Mouse (Mus musculus) neural tube, embryonic 15.5 days (tissue): ENCODE data around the gene Cpeb3. TPM values are rescaled to one million over a fixed set of nuclear protein-coding genes. Genes with fewer than 3 reads are reported as not detected.

Experiments
- ATAC-seq: fragments of 200-750 bp; cut with Nextera tagmentation; 2 replicates; pipeline ENCODE4 v1.8.0; 2017; ENCODE audit warnings: mild to moderate bottlenecking, moderate TSS enrichment, moderate library complexity; ENCODE audit not compliant: low FRiP score
- H3K27ac ChIP-seq: fragments of 300-500 bp; sonication (generic); replicated peaks from 2 replicates; pipeline ENCODE4 v1.5.1; 2015; ENCODE audit warnings: mild to moderate bottlenecking, inconsistent platforms
- H3K27me3 ChIP-seq: fragments of 300-500 bp; sonication (generic); replicated peaks from 2 replicates; pipeline ENCODE4 v1.6.1; 2015; ENCODE audit warnings: inconsistent platforms
- H3K36me3 ChIP-seq: fragments of 300-500 bp; sonication (generic); 2 replicates; pipeline ENCODE4 v1.6.1; 2015; ENCODE audit warnings: inconsistent platforms
- H3K4me1 ChIP-seq: fragments of 300-500 bp; sonication (generic); 2 replicates; pipeline ENCODE4 v1.6.1; 2015; ENCODE audit warnings: inconsistent platforms
- H3K4me2 ChIP-seq: fragments of 300-500 bp; sonication (generic); 2 replicates; pipeline ENCODE4 v1.6.1; 2015; ENCODE audit warnings: inconsistent platforms, mild to moderate bottlenecking, moderate library complexity
- H3K4me3 ChIP-seq: fragments of 300-500 bp; sonication (generic); replicated peaks from 2 replicates; pipeline ENCODE4 v1.5.1; 2015; ENCODE audit warnings: mild to moderate bottlenecking, inconsistent platforms
- H3K9ac ChIP-seq: fragments of 300-500 bp; sonication (generic); replicated peaks from 2 replicates; pipeline ENCODE4 v1.6.1; 2015; ENCODE audit warnings: mild to moderate bottlenecking, inconsistent platforms
- H3K9me3 ChIP-seq: fragments of 300-500 bp; sonication (generic); replicated peaks from 2 replicates; pipeline ENCODE4 v1.6.1; 2016; ENCODE audit warnings: inconsistent platforms
- WGBS: fragments of 180-500 bp; shearing (Covaris S2); methylation state at CpG from one replicate; pipeline ENCODE4 v1.1.7; 2015; ENCODE audit warnings: mixed read lengths; 5-methylcytosine and 5-hydroxymethylcytosine counted together
- polyA plus RNA-seq: library from polyadenylated mRNA; unstranded; fragments of >200 nt; fragmentation: Nextera tagmentation; extraction: Ambion mirVana; gene quantifications from 2 replicates; pipeline ENCODE4 v1.2.1, GENCODE M21; 2015

The Cpeb3 gene
- polyA plus RNA-seq, 1 experiment from 2014 or later, result 12.0 TPM

GRCm38 (mm10) chr19:37050643-37051345 is 157.6 kb downstream of the Cpeb3 start:
- H3K9me3 ChIP-seq, result no peaks in the 10 kb centered on the region
- H3K36me3 ChIP-seq, result no peaks in the 10 kb centered on the region
- H3K4me3 ChIP-seq, result no peak overlapping the region
- H3K27me3 ChIP-seq, result no peaks in the 10 kb centered on the region
- H3K27ac ChIP-seq, result no peak overlapping the region
- H3K9ac ChIP-seq, result no peak overlapping the region
- 75% methylated on average over 4 of the region's 4 CpGs for WGBS
- no peaks in the 10 kb centered on the region for H3K4me1 ChIP-seq
- ATAC-seq, result peak; percentile 76; the same call in 1 of the 2 replicates
- no peak overlapping the region for H3K4me2 ChIP-seq

GRCm38 (mm10) chr19:37048507-37048906 is 159.9 kb downstream of the Cpeb3 start:
- WGBS, result 94% methylated on average over 6 of the region's 6 CpGs
- Histone ChIP-seq H3K4me3 (no peak overlapping the region), H3K4me2 (no peak overlapping the region), H3K27ac (no peak overlapping the region), H3K27me3 (no peaks in the 10 kb centered on the region), H3K36me3 (no peaks in the 10 kb centered on the region; the same call in 1 of the 2 replicates), H3K9ac (no peak overlapping the region), H3K9me3 (no peaks in the 10 kb centered on the region), H3K4me1 (no peaks in the 10 kb centered on the region)
- ATAC-seq, result no peak

GRCm38 (mm10) chr19:37044431-37044830 is 164.0 kb downstream of the Cpeb3 start:
- no peaks in the 10 kb centered on the region for H3K27me3 ChIP-seq
- WGBS, result 73% methylated on average over 10 of the region's 10 CpGs
- no peaks in the 10 kb centered on the region for H3K9me3 ChIP-seq
- H3K27ac ChIP-seq, result no peak overlapping the region
- H3K36me3 ChIP-seq, result peaks cover 3% of the 10 kb centered on the region; the same call in 1 of the 2 replicates
- H3K4me1 ChIP-seq, result peaks cover 4% of the 10 kb centered on the region; the same call in 1 of the 2 replicates
- no peak overlapping the region for H3K9ac ChIP-seq
- no peak for ATAC-seq
- H3K4me2 ChIP-seq, result no peak overlapping the region
- H3K4me3 ChIP-seq, result no peak overlapping the region

- H3K4me3 ChIP-seq, result no peak overlapping the region
- ATAC-seq, result no peak
- no peak overlapping the region for H3K9ac ChIP-seq
Observed at GRCm38 (mm10) chr19:37040906-37041305, 167.5 kb downstream of the Cpeb3 start.

DNA sequence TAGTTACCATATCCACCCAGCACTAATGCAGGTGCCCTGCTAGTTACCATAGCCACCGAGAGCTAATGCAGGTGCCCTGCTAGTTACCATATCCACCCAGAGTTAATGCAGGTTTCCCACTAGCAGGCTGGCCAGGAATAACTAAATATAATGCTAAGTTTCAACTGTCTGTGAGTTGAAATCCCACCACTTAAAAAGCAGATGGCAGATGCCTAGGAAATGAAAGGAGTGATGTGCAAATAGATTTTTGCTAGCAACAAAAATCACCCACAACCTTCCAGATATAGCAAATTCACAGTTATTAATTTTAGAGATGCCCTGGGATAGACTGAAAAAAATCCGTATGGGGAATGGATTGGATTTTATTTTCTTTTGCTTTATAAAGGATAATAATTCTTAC is 176.0 kb downstream of the Cpeb3 start:
- Histone ChIP-seq H3K4me3 (no peak overlapping the region), H3K9ac (no peak overlapping the region), H3K27ac (no peak overlapping the region), H3K4me2 (no peak overlapping the region), H3K27me3 (no peaks in the 10 kb centered on the region), H3K9me3 (no peaks in the 10 kb centered on the region), H3K4me1 (no peaks in the 10 kb centered on the region), H3K36me3 (peaks cover 3% of the 10 kb centered on the region; the same call in 1 of the 2 replicates)
- WGBS, result 87% methylated on average over 2 of the region's 2 CpGs
- ATAC-seq, result no peak

More at GRCm38 (mm10) chr19:37040906-37041305, 167.5 kb downstream of the Cpeb3 start:
- no peaks in the 10 kb centered on the region for H3K9me3 ChIP-seq
- H3K27ac ChIP-seq, result no peak overlapping the region
- H3K4me1 ChIP-seq, result peaks cover 4% of the 10 kb centered on the region; the same call in 1 of the 2 replicates
- H3K4me2 ChIP-seq, result no peak overlapping the region
- H3K27me3 ChIP-seq, result no peaks in the 10 kb centered on the region
- H3K36me3 ChIP-seq, result peaks cover 9% of the 10 kb centered on the region; the same call in 1 of the 2 replicates

GRCm38 (mm10) chr19:37031446-37031845 is 177.0 kb downstream of the Cpeb3 start:
- Histone ChIP-seq H3K4me2 (no peak overlapping the region), H3K27ac (no peak overlapping the region), H3K9ac (no peak overlapping the region), H3K9me3 (no peaks in the 10 kb centered on the region), H3K36me3 (peaks cover 3% of the 10 kb centered on the region; the same call in 1 of the 2 replicates), H3K4me3 (no peak overlapping the region), H3K4me1 (no peaks in the 10 kb centered on the region), H3K27me3 (no peaks in the 10 kb centered on the region)
- ATAC-seq, result no peak
- 87% methylated on average over 5 of the region's 5 CpGs for WGBS

- H3K9me3 ChIP-seq, result no peaks in the 10 kb centered on the region
- no peak overlapping the region for H3K9ac ChIP-seq
- H3K4me2 ChIP-seq, result no peak overlapping the region
- ATAC-seq, result no peak
- H3K27ac ChIP-seq, result no peak overlapping the region
- H3K36me3 ChIP-seq, result peaks cover 3% of the 10 kb centered on the region; the same call in 1 of the 2 replicates
- no peaks in the 10 kb centered on the region for H3K27me3 ChIP-seq
- H3K4me1 ChIP-seq, result no peaks in the 10 kb centered on the region
- H3K4me3 ChIP-seq, result no peak overlapping the region
- WGBS, result 72% methylated on average over 6 of the region's 6 CpGs
Observed at GRCm38 (mm10) chr19:37029771-37030170, 178.6 kb downstream of the Cpeb3 start.

DNA sequence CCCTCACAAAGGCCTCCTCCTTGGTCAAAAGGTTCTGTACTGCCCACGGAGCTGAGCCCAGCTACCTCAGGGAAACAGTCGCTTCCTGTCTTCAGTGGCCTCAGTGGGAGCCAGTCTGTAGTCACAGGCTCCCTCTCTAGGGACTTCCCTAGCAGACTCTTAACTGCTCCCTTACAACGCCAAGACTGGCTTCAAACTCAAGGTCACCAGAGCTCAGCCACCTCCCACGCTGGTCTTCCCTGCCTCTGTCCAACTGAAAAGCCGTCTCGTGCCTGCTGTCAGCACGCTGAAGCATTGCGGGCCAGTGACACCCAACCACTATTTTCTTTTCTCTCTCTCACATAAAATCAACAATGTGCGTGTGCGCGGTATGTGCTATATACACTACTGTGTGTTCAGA is 182.0 kb downstream of the Cpeb3 start:
- no peak for ATAC-seq
- H3K9me3 ChIP-seq, result no peaks in the 10 kb centered on the region
- H3K36me3 ChIP-seq, result peaks cover 3% of the 10 kb centered on the region; the same call in 1 of the 2 replicates
- no peak overlapping the region for H3K4me3 ChIP-seq
- no peak overlapping the region for H3K9ac ChIP-seq
- H3K4me1 ChIP-seq, result no peaks in the 10 kb centered on the region
- WGBS, result 84% methylated on average over 11 of the region's 11 CpGs
- H3K27ac ChIP-seq, result no peak overlapping the region
- H3K4me2 ChIP-seq, result no peak overlapping the region
- no peaks in the 10 kb centered on the region for H3K27me3 ChIP-seq

DNA sequence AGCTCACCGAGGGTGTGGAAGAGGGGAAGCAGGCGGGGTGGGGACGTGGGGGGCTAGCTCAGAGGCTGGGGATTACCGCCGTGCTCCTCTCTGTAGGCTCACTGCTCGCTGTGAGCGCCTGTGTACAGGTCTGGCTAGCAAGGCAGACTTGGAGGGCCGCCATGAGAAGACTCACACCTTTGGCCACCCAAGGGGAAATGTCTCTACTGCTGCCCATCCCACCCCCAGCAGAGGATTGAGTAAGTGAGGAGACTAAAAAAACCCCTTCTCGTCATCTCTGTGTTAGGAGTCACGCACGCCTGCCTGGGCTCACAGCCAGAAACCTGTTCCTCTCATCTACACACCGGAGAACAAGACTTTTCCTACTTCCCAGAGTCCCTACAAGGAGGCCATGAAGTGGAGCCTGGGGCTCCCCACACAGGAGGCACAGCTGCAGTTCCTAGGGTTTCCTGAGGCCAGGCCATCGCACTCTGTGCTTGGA is 182.5 kb downstream of the Cpeb3 start:
- WGBS, result 84% methylated on average over 13 of the region's 13 CpGs
- no peak overlapping the region for H3K9ac ChIP-seq
- no peaks in the 10 kb centered on the region for H3K9me3 ChIP-seq
- no peaks in the 10 kb centered on the region for H3K4me1 ChIP-seq
- H3K27me3 ChIP-seq, result no peaks in the 10 kb centered on the region
- no peak overlapping the region for H3K4me2 ChIP-seq
- H3K4me3 ChIP-seq, result no peak overlapping the region
- ATAC-seq, result no peak
- peaks cover 3% of the 10 kb centered on the region; the same call in 1 of the 2 replicates for H3K36me3 ChIP-seq
- H3K27ac ChIP-seq, result no peak overlapping the region

DNA sequence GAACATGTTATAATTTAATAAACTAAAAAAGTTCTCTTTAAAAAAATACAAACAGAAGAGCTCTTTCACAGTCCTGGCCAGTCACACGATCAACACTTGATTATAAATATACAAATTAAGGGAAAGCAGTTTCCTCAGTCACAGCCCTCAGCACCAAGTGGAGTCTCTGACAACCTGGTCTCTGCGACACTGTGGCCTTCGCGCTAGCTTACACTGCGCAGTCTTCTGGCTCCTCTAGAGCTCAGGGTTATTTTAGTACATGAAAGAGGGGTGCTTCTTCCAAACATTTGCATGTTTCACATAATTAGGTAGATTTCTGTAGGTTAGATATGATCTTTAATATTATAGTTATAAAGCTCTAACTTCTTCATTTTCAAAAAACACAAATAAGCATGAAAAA is 186.3 kb downstream of the Cpeb3 start:
- H3K36me3 ChIP-seq, result no peaks in the 10 kb centered on the region
- no peaks in the 10 kb centered on the region for H3K9me3 ChIP-seq
- no peak for ATAC-seq
- H3K4me3 ChIP-seq, result no peak overlapping the region
- 89% methylated on average over 5 of the region's 5 CpGs for WGBS
- no peaks in the 10 kb centered on the region for H3K27me3 ChIP-seq
- no peak overlapping the region for H3K4me2 ChIP-seq
- H3K27ac ChIP-seq, result no peak overlapping the region
- H3K4me1 ChIP-seq, result 0 out of 2 replicates have a peak, but pooled peaks cover 4% of the 10 kb centered on the region
- no peak overlapping the region for H3K9ac ChIP-seq

DNA sequence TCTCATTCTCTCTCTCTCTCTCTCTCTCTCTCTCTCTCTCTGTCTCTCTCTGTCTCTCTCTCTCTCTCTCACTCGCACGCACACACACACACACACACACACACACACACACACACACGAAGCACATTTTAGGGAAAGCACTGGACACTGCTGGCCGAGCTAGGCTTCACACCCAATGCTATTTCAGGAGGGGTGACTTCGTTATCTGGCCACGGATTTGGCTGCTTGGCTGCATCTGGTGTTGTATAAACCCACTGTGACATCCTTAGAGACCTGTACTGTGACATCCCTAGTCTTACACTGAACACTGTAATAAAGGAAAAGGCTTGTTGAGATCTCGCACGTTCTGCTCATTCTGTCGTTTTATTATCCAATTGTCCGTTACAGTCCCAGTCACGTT is 187.4 kb downstream of the Cpeb3 start:
- Histone ChIP-seq H3K9me3 (0 out of 2 replicates have a peak, but pooled peaks cover 5% of the 10 kb centered on the region), H3K9ac (no peak overlapping the region), H3K4me3 (no peak overlapping the region), H3K4me2 (no peak overlapping the region), H3K27ac (0 out of 2 replicates have a peak overlapping the region, but pooled peaks have one; percentile 51), H3K36me3 (no peaks in the 10 kb centered on the region), H3K4me1 (0 out of 2 replicates have a peak, but pooled peaks cover 4% of the 10 kb centered on the region), H3K27me3 (no peaks in the 10 kb centered on the region)
- no peak for ATAC-seq
- 59% methylated on average over 11 of the region's 11 CpGs for WGBS

DNA sequence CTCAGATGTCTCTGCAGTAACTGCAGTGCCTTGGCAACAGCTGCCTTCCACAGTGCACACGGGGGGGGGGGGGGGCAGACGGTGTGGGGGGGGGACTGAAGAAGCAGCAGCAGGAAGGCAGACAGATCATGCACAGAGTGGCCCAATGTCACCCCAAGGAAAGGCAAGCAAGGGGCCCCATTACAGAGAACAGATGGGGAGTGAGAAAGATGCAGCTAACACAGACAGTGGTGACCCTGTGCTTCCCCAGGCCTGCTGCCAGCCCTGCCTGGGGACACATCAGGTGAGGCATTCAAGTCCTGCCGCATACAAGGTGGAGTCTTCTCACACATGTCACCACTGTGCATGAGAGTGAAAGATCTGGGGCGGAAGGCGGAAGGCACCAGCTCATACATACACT is 187.9 kb downstream of the Cpeb3 start:
- Histone ChIP-seq H3K4me3 (no peak overlapping the region), H3K27me3 (no peaks in the 10 kb centered on the region), H3K36me3 (no peaks in the 10 kb centered on the region), H3K4me1 (0 out of 2 replicates have a peak, but pooled peaks cover 4% of the 10 kb centered on the region), H3K9me3 (0 out of 2 replicates have a peak, but pooled peaks cover 5% of the 10 kb centered on the region), H3K9ac (no peak overlapping the region), H3K27ac (0 out of 2 replicates have a peak overlapping the region, but pooled peaks have one; percentile 51), H3K4me2 (no peak overlapping the region)
- ATAC-seq, result peak; percentile 11; the same call in 1 of the 2 replicates
- 43% methylated on average over 5 of the region's 5 CpGs for WGBS
